ENCODE assay signal across 9 mouse cellular contexts in the genomic region with DNA sequence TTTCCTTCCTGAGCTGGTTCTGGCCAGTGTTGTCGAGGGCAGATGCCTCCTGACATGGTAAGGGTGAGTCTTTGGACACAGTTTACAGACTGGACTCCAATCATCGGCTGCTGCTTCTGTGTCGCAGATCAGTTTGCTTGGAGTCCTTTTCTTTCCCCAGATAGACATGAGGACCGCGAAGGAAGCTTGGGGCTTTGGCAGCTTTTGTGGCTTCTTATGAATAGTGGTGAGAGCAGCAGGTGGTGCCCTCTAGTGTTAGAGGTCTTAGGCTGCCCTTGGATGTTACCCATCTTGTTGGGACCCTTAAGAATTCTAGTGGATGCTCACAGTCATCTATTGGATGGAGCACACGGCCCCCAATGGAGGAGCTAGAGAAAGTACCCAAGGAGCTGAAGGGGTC. TPM values are rescaled to one million over a fixed set of nuclear protein-coding genes. Genes with fewer than 3 reads are reported as not detected.
DNase-seq lines count a peak whose midpoint lies in the region; ATAC-seq and TF ChIP-seq lines count a peak whose summit lies in the region.
"Had no signal": no experiment of that assay in that cellular context is flagged by ENCODE, and none has a peak within 500 bp of the region (broad histone marks: within the 10 kb centered on the region; RNA-seq: fewer than 3 reads in every experiment).

No protein-coding gene starts in this region.

- no peak overlapping the region for H3K27ac ChIP-seq in kidney, embryonic 15.5 days
- H3K27ac ChIP-seq in ES-Bruce4 (ENCODE audit: insufficient read depth, low read length), result no peak overlapping the region
- H3K27ac ChIP-seq: lung, embryonic 15.5 days had no signal

- DNase-seq in kidney, adult 11 months, result peak; percentile 32
- peak; percentile 69 for DNase-seq in brain, embryonic 14.5 days (ENCODE audit: low read depth)
- peak; percentile 52 to 70 for DNase-seq in kidney, postnatal 36 days
- DNase-seq in lung, postnatal 10 days, result peak; percentile 45
- no peak for DNase-seq in gastrocnemius, postnatal 4 days (ENCODE audit: low spot score in 2 of 2)

- no peaks in the 10 kb centered on the region for H3K9me3 ChIP-seq in kidney, embryonic 15.5 days (replicated peaks)
- no peaks in the 10 kb centered on the region for H3K9me3 ChIP-seq in ES-Bruce4 (replicated peaks; ENCODE audit: control insufficient read depth, insufficient read depth, low read length, poor library complexity, severe bottlenecking)
- H3K9me3 ChIP-seq: lung, embryonic 15.5 days had no signal

- no peak for TF ChIP-seq POLR2A in ES-Bruce4 (IDR thresholded peaks at IDR 0.05; ENCODE audit: insufficient read depth, low read length)
- TF ChIP-seq POLR2A in brain, embryonic 14.5 days (IDR thresholded peaks at IDR 0.05; ENCODE audit: borderline replicate concordance, extremely low read depth, insufficient read depth, insufficient read length, poor library complexity, severe bottlenecking), result no peak

- H3K9ac ChIP-seq in kidney, embryonic 15.5 days, result no peak overlapping the region
- no peak overlapping the region for H3K9ac ChIP-seq in ES-Bruce4 (ENCODE audit: low read depth, poor library complexity, severe bottlenecking)
- H3K9ac ChIP-seq: lung, embryonic 15.5 days had no signal

- TF ChIP-seq EP300 in ES-Bruce4 (IDR thresholded peaks at IDR 0.05; ENCODE audit: insufficient read depth, low read depth, low read length), result no peak

- no peak for ATAC-seq in kidney, embryonic 15.5 days (replicated peaks; ENCODE audit: low FRiP score)

- WGBS in kidney, embryonic 15.5 days, result 57% methylated on average over 6 of the region's 6 CpGs

- H3K4me1 ChIP-seq in kidney, embryonic 15.5 days, result no peaks in the 10 kb centered on the region
- H3K4me1 ChIP-seq in ES-Bruce4 (ENCODE audit: control insufficient read depth, insufficient read depth, low read length), result peaks cover 4% of the 10 kb centered on the region
- H3K4me1 ChIP-seq: lung, embryonic 15.5 days had no signal

- H3K27me3 ChIP-seq in kidney, embryonic 15.5 days, result no peaks in the 10 kb centered on the region
- no peaks in the 10 kb centered on the region for H3K27me3 ChIP-seq in ES-Bruce4 (ENCODE audit: control insufficient read depth, insufficient read depth, low read length, poor library complexity, severe bottlenecking)
- H3K27me3 ChIP-seq: lung, embryonic 15.5 days had no signal

- H3K4me2 ChIP-seq in kidney, embryonic 15.5 days, result no peak overlapping the region
- H3K4me2 ChIP-seq: lung, embryonic 15.5 days had no signal

- H3K36me3 ChIP-seq in kidney, embryonic 15.5 days, result no peaks in the 10 kb centered on the region
- no peaks in the 10 kb centered on the region for H3K36me3 ChIP-seq in ES-Bruce4 (ENCODE audit: control insufficient read depth, insufficient read depth, low read length, poor library complexity, severe bottlenecking)
- H3K36me3 ChIP-seq: lung, embryonic 15.5 days had no signal

- peak; percentile 27 for TF ChIP-seq CTCF in ES-Bruce4 (IDR thresholded peaks at IDR 0.05; ENCODE audit: low read depth, low read length)
- TF ChIP-seq CTCF in brain, embryonic 14.5 days (IDR thresholded peaks at IDR 0.05; ENCODE audit: borderline replicate concordance, extremely low read depth, insufficient read depth, insufficient read length), result peak; percentile 28; the same call in 1 of the 2 replicates

- no peak overlapping the region for H3K4me3 ChIP-seq in kidney, embryonic 15.5 days (replicated peaks)
- H3K4me3 ChIP-seq in ES-Bruce4 (ENCODE audit: low read depth, low read length), result no peak overlapping the region
- H3K4me3 ChIP-seq: erythroblast, embryonic 14.5 days; lung, embryonic 15.5 days had no signal

RNA-seq across cellular contexts. Expression of gene Slc2a9, which starts 13.3 kb away (rescaled TPM):
- polyA plus RNA-seq in kidney, embryonic 15.5 days (2015; fragmentation: Nextera tagmentation; extraction: Ambion mirVana), result 1.4 and 1.6 TPM in 2 replicates
- not detected in 2 replicates for polyA plus RNA-seq in ES-Bruce4 (2011; ENCODE audit: insufficient read depth, insufficient read length, low read depth, missing spikeins)
- 0.28 and 0.81 TPM in 2 replicates for polyA plus RNA-seq in brain, embryonic 14.5 days (2012; rRNA removed)
- 1 to 10 TPM; 1.4 to 2.4 TPM for total RNA-seq in gastrocnemius, postnatal 4 days (2021)

RNA-seq across cellular contexts. Expression of gene Wdr1, which starts 46.8 kb away (rescaled TPM):
- polyA plus RNA-seq in kidney, embryonic 15.5 days (2015; fragmentation: Nextera tagmentation; extraction: Ambion mirVana), result 195 and 206 TPM in 2 replicates
- 73.0 and 79.0 TPM in 2 replicates for polyA plus RNA-seq in ES-Bruce4 (2011; ENCODE audit: insufficient read depth, insufficient read length, low read depth, missing spikeins)
- 116 and 141 TPM in 2 replicates for polyA plus RNA-seq in brain, embryonic 14.5 days (2012; rRNA removed)
- 100 to 1,000 TPM; 205 to 211 TPM for total RNA-seq in gastrocnemius, postnatal 4 days (2021)

Comparison
In these comparisons a context has a peak if more than half of its experiments do, and no peak if none do; other contexts are left out.
1. DNase-seq: peak in kidney, adult 11 months (single experiment), brain, embryonic 14.5 days (single experiment), kidney, postnatal 36 days (2 of 2) and lung, postnatal 10 days (single experiment); none in gastrocnemius, postnatal 4 days (0 of 2).